Mouse (Mus musculus) G1E (cell line): ENCODE measurements around the gene Mcm6.

Experiments used
- CTCF ChIP-seq: IDR thresholded peaks from 2 replicates; pipeline ENCODE4 v1.5.1; 2012; ENCODE audit warnings: low read depth, low read length, inconsistent platforms, mixed read lengths
- GATA1 ChIP-seq: IDR thresholded peaks from 2 replicates; pipeline ENCODE4 v1.6.1; 2012; ENCODE audit warnings: borderline replicate concordance, low read length, inconsistent platforms, mixed read lengths
- TAL1 ChIP-seq: conservative IDR thresholded peaks from 2 replicates; pipeline ENCODE4 v1.6.1; 2012; ENCODE audit warnings: low read depth, low read length, inconsistent platforms, mixed read lengths

GRCm38 (mm10) chr1:128295296-128295695 lies 64.2 kb downstream of the Mcm6 start:
- no peak for TF ChIP-seq GATA1
- TF ChIP-seq CTCF = no peak
- TF ChIP-seq TAL1 = no peak
